Mouse (Mus musculus): ENCODE measurements around the gene Lztr1.

DNA sequence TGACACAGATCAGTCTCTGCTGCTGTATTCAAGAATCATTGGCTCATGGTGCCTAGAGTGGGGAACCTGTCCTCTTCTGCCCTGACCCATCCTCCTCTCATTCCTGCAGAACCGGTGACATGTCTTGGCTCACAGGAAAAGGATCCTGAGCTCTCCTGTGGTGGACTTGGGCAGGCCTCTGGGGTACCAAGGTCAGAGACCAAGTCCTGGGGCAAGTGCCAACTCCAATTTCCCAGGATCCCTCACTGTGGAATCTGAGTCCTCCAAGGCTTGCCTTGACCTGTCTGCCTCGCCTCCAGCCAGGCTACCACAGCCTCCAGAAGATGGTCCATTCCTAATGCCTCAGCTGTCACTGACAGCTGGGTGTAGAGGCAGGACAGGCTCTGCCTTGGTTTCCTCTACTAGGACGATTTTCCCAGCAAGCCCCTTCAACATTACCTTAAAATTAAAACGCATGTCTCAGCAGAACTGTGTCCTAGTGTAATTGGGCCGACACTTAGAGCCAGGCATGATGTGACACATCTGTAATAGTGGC, 1.4 kb upstream of the Lztr1 start:
- TF ChIP-seq CTCF (IDR thresholded peaks at IDR 0.05; ENCODE audit: low read depth) (no peak), EP300 (IDR thresholded peaks at IDR 0.05; ENCODE audit: low read depth) (no peak)
